Mouse (Mus musculus): ENCODE measurements at regions not wholly inside any gene's neighbourhood (a gene's known extent, or its start where the extent isn't known, plus 50 kb on each side); places are given as distances from the start of the nearest gene placed in this dataset.

DNA sequence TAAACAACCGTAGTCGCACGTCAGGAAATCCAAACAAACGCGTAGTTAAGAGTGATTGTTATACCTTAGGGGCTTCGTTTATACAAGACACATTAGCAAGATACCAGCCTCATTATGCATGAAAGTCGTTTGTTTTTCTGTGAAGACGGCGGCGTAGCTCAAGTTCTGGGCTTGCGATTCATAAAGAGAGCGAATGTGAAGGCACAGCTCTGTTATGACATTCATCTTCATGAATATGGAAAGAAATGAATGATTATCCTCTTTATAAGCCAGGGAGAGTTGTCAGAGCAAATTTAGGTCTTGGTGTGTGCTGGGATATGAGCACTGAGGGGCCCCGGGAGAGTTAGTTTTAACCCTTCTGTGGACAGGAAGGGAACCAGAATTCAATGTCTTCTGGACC lies 266.4 kb downstream of the Atp23 start:
- DNase-seq (ENCODE audit: inconsistent ontology term), result no peak

DNA sequence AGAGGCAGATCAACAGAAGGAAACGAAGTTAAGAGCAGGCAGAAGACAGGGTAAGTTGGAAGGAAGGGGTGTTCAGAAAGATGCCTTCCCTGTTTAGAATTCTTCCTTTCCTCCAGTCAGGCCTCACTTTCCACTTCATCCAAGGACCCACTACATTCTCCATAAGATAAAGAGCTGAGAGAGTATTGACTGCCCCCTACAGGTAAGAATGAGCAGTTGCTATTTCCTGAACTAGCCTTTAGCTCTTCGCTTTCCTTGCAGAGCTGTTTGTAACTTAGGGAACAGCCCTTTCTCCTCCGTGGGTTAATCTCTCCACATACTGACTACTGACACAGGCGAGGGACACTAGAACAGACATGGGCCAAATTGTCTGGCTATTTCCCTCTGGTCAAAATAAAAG lies 273.1 kb downstream of the Atp23 start:
- no peak for DNase-seq (ENCODE audit: inconsistent ontology term)

DNA sequence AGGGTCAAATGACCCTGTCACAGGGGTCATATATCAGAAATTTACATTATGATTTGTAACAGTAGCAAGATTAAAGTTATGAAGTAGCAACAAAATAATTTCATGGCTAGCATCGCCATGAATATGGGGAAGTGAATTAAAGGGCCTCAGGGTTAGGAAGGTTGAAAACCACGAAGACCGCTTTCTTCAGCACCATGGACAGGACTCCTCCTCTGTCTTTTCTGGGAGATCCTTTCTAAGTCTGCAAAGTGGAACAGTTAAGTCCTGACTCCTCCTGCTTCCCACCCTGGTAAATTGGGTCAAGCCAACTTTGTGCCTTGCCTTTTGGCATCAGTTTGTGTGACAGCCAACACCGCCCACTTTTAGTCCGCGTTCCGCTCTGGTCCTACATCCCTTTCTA lies 275.7 kb downstream of the Atp23 start:
- DNase-seq (ENCODE audit: inconsistent ontology term), result peak; percentile 16

DNA sequence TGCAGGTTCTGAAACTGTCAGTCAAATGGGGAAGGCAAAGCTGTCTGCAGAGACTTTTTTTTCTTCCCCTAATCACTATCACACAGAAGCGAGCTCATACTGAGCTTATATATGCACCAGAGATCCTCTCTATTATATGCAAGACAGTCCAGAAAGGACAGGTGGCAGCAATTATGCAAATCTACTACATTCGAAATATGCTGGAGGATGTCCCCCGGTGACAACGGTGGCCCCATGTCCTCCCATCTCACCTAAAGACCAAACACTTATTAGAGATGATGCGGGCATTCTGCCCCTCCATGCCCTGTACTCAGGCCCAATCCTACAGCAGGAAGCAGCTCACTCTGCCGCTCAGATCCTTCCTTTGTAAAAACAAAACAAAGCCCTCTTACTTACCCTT lies 280.4 kb downstream of the Atp23 start:
- DNase-seq (ENCODE audit: inconsistent ontology term), result no peak

DNA sequence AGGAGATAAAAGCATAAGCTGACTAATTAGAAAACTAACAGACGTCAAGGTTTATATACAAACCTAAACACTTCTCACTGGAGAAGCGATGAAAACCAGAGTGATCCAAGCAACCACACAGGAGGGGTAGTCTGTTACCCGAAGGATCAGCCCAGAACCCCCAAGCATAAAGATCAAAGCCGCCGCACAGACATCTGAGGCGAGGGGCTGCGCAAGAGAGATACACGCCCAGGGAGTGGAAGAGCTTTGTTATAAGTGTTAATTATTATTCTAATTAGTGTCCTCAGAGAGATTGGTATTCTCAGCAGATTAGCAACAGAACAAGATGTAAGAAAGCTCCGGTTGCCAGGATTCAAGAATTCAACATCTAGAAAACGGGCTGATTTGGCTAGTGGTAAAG lies 281.2 kb downstream of the Atp23 start:
- DNase-seq (ENCODE audit: inconsistent ontology term), result no peak

DNA sequence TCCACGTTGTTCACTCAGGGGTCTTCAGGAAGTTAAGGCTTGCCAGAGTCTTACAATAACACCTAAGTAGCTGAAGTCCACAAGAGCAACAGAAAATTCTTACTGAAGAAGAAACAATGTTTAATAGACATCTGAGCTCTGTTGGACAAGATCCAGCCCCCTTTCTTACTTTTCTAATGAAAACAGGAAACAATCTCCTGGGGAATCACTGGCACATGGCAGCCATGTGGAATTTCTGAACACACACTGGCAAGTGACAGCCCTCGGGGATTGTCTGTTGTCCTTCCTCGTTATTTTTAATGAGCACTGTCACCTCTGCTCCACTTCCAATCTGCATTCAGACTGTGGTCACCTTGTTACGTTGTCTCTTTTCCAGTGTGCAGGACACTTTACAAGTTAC lies 288.9 kb downstream of the Atp23 start:
- DNase-seq (ENCODE audit: inconsistent ontology term), result peak; percentile 9

DNA sequence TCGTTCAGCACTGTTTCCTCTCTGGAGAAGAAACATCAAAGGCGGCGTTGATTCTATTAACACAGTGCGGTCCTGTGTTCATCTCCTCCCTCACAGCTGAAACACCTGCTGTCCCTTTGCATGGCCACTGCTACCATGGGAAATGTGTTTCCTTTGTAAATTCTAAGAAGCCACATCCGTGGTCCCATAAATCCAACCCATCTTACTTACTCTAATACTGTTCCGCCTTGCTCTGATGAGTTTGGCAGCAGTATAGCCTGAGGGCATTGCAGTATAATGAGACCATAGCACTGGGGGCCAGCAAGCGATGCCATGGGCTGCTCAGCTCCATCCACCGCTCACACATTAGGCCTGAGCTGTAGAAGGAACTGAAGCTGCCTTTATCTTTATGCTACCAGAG lies 290.6 kb downstream of the Atp23 start:
- no peak for DNase-seq (ENCODE audit: inconsistent ontology term)

DNA sequence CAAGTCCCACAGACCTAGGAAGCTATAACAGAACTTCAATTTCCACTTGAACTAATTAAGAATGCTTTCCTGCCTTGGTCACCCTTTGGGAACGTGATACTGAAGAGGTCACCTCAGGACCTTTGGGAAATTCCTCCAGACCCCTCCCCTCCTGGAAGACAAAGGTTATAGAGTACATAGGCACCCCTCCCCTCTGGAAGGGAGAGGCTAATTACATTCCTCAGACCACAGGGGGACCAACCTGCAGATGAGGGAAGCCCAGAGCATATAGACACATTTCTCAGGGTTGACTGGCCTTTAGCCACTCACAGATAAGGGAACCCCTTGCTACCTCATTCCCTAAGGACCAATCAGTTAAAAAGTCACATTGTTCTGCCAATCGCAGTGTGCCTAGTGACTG lies 301.5 kb downstream of the Atp23 start:
- no peak for DNase-seq (ENCODE audit: inconsistent ontology term)

DNA sequence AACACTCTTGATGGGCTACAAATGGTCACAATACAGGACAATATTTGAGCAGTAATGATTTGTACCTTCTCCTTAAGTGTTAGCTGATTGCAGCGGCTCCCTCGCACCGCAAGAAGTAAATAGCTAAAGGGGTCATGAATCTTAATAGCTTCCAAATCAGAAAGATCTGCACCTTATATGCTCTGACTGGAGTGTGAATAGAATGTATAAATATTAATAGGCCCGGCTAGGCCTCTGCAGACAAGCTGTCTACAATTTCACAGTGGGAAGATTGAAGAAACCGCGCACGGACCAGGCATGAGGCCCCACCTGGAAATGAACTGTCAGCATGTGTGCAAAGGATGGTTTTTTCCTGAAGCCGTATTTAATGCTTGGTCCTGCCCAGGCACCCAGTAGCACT lies 333.0 kb downstream of the Atp23 start:
- DNase-seq (ENCODE audit: inconsistent ontology term), result no peak

DNA sequence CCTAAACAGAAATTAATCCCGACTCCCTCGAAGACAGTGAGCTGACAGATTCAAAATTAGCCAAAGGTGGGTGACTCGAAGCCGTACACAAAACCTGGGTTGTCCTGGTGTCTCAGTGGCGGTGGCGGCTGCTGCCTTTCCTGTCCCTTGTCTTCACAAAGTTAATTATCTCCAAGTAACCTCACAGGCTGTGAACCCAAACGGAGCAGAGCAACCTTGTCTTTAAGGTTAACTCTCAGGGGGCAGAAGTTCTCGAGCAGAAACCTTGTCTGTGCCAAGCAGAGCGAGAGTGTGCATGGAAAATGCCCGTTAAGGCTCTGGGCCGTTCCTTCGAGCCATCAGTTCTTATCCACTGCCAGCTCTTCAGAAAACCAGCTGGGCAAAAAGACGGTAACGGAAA lies 335.8 kb downstream of the Atp23 start:
- DNase-seq (ENCODE audit: inconsistent ontology term), result no peak

DNA sequence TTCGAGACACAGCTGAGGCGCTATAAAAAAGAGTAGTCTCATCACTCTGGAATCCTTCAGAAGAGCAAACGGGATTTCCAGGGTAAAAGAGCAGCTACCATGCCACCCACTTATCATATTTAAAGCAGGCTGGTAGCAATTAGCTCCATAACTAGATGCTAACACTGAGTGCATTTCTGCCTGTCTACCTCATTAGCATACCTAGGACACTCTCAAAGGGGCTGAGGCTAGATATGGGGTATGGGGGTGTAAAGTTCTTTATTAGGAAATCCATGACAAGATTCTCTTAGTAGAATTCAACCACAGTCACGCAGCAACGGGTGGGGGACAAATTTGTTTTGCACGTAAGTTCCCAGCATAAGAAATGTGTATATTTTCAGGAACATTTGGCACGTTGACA lies 346.1 kb downstream of the Atp23 start:
- no peak for DNase-seq (ENCODE audit: inconsistent ontology term)

DNA sequence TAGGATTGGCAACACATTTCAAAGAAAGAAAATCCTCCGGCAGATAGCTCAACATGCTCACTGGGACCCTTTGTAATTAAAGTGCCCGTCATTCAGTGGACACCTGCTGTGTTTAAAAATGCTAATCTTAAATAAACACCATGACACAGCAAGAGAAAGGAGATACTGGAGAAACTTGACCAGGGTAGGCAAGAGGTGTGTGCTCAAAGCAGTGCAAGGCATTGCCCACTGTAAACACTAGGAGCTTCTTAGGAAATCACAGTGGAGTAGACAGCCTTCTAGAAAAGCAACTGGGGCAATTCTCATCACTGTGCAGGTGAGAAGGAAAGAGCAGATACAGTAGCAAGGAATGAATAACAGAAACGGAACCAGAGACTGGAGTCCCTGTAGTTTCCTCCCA lies 369.2 kb downstream of the Atp23 start:
- DNase-seq (ENCODE audit: inconsistent ontology term), result no peak

DNA sequence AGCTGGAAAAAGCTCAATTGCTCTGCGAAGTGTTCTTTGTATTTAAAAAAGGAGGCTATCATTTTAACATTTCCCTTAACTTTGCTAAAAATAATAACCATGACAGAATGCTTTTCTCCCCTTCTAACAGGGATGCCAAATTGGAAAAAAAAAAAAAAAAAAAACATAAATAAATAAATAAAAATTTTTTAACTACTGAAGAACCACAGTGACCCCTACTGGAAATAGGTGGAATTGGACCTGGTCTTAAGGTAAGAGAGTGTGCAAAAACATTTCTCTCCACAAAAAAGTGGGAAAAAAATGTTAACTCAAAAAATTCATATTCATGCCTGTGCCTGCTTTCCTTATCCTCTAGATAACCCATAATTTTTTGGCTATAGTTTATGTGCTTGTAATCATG lies 369.8 kb downstream of the Atp23 start:
- DNase-seq (ENCODE audit: inconsistent ontology term), result peak; percentile 40

DNA sequence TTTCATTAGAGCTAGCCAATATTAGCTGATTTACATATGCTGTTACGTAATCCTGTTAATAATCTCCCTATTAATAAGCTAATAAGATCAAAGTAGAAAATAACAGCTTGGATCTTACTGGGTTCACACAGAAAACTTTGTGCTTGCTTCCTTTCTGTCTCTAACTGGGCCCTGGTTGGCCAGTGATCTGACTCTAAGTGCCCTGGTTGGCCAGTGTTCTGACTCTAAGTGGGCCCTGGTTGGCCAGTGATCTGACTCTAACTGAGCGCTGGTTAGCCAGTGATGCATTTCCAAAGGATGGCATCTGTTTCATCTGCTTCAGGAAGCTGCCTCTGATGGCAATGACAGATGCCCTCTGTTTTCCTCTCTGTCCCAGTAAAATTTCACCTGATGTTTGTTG lies 372.4 kb downstream of the Atp23 start:
- no peak for DNase-seq (ENCODE audit: inconsistent ontology term)

DNA sequence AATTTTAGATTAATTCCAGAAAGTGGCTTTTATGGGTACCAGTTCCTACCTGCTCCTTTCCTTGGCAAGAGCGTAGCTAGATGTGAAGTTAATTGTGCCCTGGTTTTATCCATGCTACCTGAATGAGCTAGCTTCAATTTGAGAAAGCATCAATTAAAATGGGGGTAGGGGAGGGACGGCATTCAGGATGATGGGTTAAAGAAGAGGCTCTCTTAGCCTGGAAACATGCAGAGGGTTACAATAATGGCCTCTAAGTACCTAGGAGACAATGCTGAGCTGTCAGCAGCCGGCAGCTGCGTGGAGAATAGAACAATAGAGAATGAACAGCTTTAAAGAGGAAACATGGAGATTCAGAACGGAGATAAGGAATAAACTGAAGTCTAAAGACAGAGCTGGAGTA lies 375.0 kb downstream of the Atp23 start:
- no peak for DNase-seq (ENCODE audit: inconsistent ontology term)

DNA sequence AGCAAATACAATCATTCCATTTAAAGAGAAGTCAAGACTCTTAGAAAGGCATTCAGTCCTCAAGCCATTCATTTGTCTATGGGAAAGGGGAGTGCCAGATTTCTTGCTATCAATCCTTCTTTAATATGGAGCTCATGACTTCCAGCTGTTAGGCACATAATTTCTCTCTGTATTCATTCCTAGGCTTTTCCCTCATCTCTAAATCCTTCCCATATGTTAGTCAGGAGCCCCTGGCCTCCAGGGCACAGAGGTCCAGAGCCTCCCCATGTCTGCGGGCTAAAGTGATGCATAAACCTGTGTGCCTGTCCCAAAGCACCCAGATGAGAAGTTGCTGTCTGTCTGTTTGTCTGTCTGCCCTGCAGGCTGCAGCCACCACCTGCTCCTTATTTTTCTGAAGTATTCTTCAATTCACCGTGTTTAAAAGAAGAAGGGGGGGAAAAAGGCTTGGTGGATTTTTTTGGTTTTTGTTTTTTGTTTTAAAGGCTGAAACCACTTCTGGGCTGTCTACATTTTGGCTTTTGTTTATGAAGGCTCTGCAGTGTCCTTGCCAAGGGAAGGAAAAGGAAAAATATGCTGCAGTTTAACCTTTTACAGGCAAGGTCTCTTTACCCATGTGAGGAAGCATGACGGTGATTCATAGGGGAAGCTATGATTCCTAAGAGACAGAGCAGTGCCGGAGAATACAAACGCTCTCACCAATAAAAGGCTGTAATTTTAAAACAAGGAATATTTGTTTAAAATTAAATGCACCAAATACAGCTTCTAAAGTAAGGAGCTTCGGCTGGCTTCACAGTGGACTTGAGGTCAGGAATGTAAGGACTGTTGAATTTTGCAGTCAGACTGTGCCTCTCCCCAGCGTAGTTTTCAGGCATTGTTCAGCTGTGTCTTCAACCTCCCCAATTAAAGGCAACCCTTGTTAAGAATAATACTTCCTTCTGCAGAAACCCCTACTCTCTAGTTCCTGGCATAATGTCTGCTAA lies 379.0 kb downstream of the Atp23 start:
- peak; percentile 20 for DNase-seq (ENCODE audit: inconsistent ontology term)

DNA sequence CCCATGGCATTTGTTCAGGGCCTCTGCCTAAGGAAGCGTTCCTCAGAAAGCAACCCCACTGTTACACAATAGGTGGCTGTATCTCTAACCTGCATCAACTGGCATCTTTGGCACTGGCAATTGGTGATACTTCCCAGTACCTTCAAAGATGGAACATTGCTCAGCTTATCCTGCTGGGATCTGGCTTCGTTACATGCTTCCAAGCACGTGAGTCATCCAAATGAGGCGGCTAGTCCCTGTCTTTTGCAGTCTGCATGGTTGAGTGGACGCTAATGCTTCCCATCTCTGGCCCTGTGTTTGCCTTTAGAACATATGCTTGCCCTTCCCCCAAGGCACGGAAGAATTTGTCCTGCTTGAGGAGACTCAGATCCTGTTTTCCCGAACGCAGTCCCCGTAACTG lies 380.2 kb downstream of the Atp23 start:
- peak; percentile 83 for DNase-seq (ENCODE audit: inconsistent ontology term)

DNA sequence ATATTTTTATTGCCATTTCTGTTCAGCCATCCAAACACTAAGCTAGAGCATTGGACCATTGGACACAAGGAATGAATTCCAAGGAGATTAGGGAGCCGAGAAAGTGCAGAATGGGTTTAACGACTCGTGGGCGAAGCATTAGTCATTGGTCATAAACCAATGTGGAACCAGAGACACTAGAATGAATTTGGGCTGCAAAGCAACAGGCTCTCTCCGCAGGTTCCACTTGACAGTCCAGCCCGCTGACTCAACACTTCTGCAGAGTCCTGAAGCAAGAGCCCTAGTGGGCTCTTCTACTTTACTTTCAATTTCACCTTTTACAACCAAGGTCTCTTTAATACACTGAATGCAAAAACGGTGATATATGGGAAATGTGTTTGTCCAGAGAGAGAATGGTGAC lies 388.0 kb downstream of the Atp23 start:
- DNase-seq (ENCODE audit: inconsistent ontology term), result peak; percentile 59

DNA sequence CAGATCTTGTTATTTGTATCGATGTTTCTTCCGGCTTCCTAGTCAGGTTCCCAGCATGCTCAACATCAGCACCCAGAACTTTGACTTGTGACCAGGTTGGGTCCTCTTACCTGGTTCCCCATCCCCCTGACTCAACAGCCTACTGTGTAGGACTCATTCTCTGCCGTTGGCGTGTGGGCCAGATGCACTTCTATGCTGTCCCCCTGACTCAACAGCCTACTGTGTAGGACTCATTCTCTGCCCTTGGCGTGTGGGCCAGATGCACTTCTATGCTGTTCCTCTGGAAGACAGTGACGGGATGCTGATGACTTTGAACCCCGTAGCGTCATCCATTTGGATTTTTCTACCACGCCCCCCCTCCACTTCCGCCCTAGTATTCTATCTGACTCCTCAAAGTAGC lies 389.6 kb downstream of the Atp23 start:
- no peak for DNase-seq (ENCODE audit: inconsistent ontology term)

DNA sequence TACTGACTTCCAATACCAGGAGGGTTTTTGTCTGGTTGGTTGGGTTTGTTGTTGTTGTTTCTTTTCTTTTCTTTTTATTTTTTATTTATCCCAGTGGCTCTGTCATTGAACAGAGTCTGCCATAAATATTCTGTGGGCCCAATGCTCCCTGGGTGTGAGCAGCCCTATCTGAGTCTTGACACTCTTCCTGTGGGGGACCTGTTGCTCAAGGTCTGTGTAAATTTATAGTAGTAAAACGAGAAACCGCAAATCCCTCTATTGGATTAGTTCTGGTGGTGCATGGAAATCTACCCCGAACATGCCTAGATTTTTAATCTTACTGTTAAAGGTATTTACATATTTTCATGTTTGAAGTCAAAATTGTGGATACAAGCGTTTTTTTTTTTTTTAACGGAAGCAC lies 395.2 kb downstream of the Atp23 start:
- no peak for DNase-seq (ENCODE audit: inconsistent ontology term)

DNA sequence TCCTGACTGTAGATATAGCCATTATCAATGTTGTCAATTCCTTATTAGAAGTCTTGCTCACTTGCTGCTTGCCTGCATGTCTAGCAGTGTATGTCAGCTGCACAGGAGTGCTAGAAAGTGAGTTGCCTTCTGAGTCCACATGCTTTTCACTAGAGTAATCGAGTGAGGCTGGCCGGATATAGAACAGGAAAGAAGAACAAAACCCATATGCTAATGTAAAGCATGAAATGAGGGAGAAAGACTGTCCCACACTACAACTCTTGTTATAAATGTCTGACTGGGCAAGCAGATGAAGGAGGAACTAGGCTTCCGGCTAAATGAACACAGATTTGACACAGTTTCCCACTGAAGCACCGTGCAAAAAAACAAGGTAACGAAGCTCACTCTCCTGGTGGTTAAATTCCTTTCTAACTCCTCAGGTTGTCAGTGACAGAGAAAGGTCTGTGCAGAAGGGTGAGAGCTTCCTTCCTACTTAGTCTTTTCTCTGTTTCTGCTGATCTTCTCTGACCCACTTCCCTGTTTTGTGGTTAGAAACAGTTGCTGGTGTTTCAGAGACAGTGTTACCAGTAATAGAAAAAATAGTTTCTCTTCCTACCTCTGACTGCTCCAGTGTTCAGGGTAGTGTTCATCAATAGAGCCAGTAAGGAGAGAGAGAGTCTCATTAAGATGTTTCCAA lies 399.0 kb downstream of the Atp23 start:
- DNase-seq (ENCODE audit: inconsistent ontology term), result peak; percentile 20

DNA sequence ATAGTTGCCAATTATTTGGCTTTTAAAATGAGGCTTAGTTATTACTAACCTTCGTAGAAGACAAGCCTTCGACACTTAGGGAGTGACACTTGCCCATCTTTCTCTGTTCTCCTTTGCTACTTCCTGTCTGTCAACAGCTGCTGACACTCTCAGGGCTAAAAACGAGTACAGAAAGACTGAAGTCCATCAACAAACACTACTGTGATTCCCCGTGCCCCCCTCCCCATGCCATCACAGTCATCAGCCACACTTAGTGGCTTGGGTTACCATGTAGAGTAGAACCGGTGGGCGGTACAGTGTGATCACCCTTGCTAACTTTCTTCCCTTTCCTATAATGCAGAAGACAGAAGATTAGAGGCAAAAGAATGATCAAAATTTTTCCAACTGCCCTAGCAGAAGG lies 402.4 kb downstream of the Atp23 start:
- DNase-seq (ENCODE audit: inconsistent ontology term), result no peak

DNA sequence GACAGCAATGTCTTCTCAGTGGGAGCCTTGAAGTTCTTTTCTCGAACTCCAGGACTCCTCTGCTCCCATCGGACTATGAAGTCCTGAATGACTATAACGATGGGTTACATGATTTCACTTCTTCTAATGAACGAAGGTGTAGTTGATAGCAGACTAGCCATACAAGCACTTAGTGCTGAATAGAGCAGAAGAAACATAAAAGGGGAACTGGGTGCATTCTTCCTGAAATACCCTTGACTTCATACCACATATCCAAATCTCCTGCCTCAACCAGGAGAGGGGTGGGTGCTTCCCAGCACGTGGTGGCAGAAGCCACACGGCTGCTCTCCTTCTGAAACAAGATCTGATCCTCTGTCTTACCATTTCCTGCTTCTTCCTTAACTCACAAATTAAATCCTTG lies 407.4 kb downstream of the Atp23 start:
- no peak for DNase-seq (ENCODE audit: inconsistent ontology term)

Measured in Muller cell, postnatal 12 days (primary cell).